Mouse (Mus musculus): ENCODE measurements around the gene Hist1h2bp. TPM values are rescaled to one million over a fixed set of nuclear protein-coding genes. Genes with fewer than 3 reads are reported as not detected.
"Not testable (repeated sequence)": the region's sequence is repeated elsewhere in the genome, so short reads cannot be mapped to it uniquely, and the experiment has no call there.

Hist1h2bp gene
- polyA plus RNA-seq, 1 experiment from 2014 or later, result not detected

- H3K36me3 ChIP-seq (ENCODE audit: inconsistent target); H3K79me2 ChIP-seq (ENCODE audit: inconsistent target); H3K27ac ChIP-seq; H3K4me3 ChIP-seq (ENCODE audit: inconsistent target): not testable (repeated sequence)
These were observed 9.9 kb downstream of the Hist1h2bp start for GRCm38 (mm10) chr13:21797163-21797562.

GRCm38 (mm10) chr13:21803058-21803457 lies 15.8 kb downstream of the Hist1h2bp start:
- not testable (repeated sequence) for H3K79me2 ChIP-seq (ENCODE audit: inconsistent target); H3K36me3 ChIP-seq (ENCODE audit: inconsistent target); H3K27ac ChIP-seq; H3K4me3 ChIP-seq (ENCODE audit: inconsistent target)
- no CpG with 5 or more reads among the region's 4 CpGs for WGBS (ENCODE audit: missing documents)

DNA sequence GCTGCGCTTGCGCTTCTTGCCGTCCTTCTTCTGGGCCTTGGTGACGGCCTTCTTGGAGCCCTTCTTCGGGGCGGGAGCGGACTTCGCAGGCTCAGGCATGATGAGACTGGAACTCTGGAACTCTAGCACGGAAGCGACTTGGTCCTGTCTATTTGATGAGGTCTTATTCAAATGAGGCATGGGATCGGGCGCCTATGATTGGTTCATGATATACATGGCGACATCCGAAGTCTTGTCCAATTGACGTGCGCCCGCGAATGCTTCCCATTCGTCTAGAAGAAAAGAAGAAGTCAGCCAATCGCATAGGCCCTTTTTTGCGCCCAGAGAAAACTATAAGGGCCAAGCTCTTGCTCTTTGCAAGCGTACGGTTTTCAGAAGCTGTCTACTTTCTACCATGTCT lies 22.8 kb downstream of the Hist1h2bp start, which contains the start of the genes Hist1h2bq and Hist1h2ao:
TSS of gene Hist1h2bq (minus strand) at position 125 of the 400 bp plus-strand sequence.
TSS of gene Hist1h2ao (plus strand) at position 393 of the 400 bp plus-strand sequence.
- not testable (repeated sequence) for H3K27ac ChIP-seq; H3K79me2 ChIP-seq (ENCODE audit: inconsistent target); H3K36me3 ChIP-seq (ENCODE audit: inconsistent target); H3K4me3 ChIP-seq (ENCODE audit: inconsistent target)
- no CpG with 5 or more reads among the region's 23 CpGs for WGBS (ENCODE audit: missing documents)

GRCm38 (mm10) chr13:21811074-21811473 lies 23.8 kb downstream of the Hist1h2bp start:
- not testable (repeated sequence) for H3K27ac ChIP-seq; H3K79me2 ChIP-seq (ENCODE audit: inconsistent target); H3K4me3 ChIP-seq (ENCODE audit: inconsistent target); H3K36me3 ChIP-seq (ENCODE audit: inconsistent target)
- WGBS (ENCODE audit: missing documents), result no CpG with 5 or more reads among the region's 8 CpGs

DNA sequence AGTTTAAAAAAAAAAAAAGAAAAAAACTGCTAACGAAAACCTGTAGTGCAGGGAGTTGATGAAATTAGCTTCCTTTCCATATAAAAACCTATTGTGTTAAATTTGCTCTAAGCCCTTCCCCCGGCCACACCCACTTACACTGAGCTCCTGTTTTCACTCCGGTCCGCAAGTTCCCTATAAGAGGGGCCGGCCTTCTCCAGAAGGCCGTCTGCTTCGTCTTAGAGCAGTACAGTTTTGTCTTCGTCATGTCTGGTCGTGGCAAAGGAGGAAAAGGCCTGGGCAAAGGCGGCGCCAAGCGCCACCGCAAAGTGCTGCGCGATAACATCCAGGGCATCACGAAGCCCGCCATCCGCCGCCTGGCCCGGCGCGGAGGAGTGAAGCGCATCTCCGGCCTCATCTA lies 24.3 kb downstream of the Hist1h2bp start, which contains the start of gene Hist1h4m:
TSS of gene Hist1h4m (plus strand) at position 208 of the 400 bp plus-strand sequence.
- WGBS (ENCODE audit: missing documents), result no CpG with 5 or more reads among the region's 24 CpGs
- not testable (repeated sequence) for H3K36me3 ChIP-seq (ENCODE audit: inconsistent target); H3K4me3 ChIP-seq (ENCODE audit: inconsistent target); H3K79me2 ChIP-seq (ENCODE audit: inconsistent target); H3K27ac ChIP-seq

DNA sequence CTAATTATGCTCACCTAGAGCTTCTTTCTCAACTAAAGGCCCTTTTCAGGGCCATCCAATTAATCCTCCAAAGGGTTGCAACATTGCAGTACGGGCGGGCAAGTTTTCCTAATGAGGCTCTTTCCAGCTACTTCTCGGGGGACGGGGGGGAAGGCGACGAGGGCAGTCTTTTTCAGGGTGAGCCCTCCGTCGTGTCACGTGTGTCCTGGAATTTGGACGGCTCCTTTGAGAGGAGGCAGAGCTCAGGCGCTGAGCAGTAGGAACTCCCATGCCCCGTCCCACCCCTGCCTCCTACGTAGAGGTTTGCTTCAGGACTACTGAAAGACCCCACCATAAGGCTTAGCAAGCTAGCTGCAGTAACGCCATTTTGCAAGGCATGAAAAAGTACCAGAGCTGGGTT lies 24.8 kb downstream of the Hist1h2bp start:
- not testable (repeated sequence) for H3K27ac ChIP-seq; H3K4me3 ChIP-seq (ENCODE audit: inconsistent target); H3K36me3 ChIP-seq (ENCODE audit: inconsistent target); H3K79me2 ChIP-seq (ENCODE audit: inconsistent target)
- 0% methylated on average over 2 of the region's 14 CpGs for WGBS (ENCODE audit: missing documents)

- WGBS (ENCODE audit: missing documents), result 79% methylated on average over 2 of the region's 16 CpGs
- H3K4me3 ChIP-seq (ENCODE audit: inconsistent target); H3K79me2 ChIP-seq (ENCODE audit: inconsistent target); H3K36me3 ChIP-seq (ENCODE audit: inconsistent target); H3K27ac ChIP-seq: not testable (repeated sequence)
These were observed 33.0 kb downstream of the Hist1h2bp start for GRCm38 (mm10) chr13:21820082-21820890.

- no peaks in the 10 kb centered on the region for H3K36me3 ChIP-seq (ENCODE audit: inconsistent target)
- no peaks in the 10 kb centered on the region for H3K79me2 ChIP-seq (ENCODE audit: inconsistent target)
- no peak overlapping the region for H3K27ac ChIP-seq
- no peak overlapping the region for H3K4me3 ChIP-seq (ENCODE audit: inconsistent target)
- 96% methylated on average over 3 of the region's 3 CpGs for WGBS (ENCODE audit: missing documents)
These were observed 41.2 kb downstream of the Hist1h2bp start for GRCm38 (mm10) chr13:21828511-21828910.

GRCm38 (mm10) chr13:21830344-21830743 lies 43.1 kb downstream of the Hist1h2bp start:
- Histone ChIP-seq H3K4me3 (ENCODE audit: inconsistent target) (no peak overlapping the region), H3K36me3 (ENCODE audit: inconsistent target) (no peaks in the 10 kb centered on the region), H3K79me2 (ENCODE audit: inconsistent target) (no peaks in the 10 kb centered on the region), H3K27ac (no peak overlapping the region)
- WGBS (ENCODE audit: missing documents), result 95% methylated on average over 10 of the region's 10 CpGs

- H3K4me3 ChIP-seq (ENCODE audit: inconsistent target); H3K79me2 ChIP-seq (ENCODE audit: inconsistent target); H3K27ac ChIP-seq; H3K36me3 ChIP-seq (ENCODE audit: inconsistent target): not testable (repeated sequence)
- WGBS (ENCODE audit: missing documents), result no CpG with 5 or more reads among the region's 58 CpGs
These were observed 44.4 kb downstream of the Hist1h2bp start, which contains the start of gene Hist1h4n for GRCm38 (mm10) chr13:21831418-21832394. Gene Hist1h4n, minus strand, starts transcription at chr13:21832196.

- not testable (repeated sequence) for H3K27ac ChIP-seq; H3K36me3 ChIP-seq (ENCODE audit: inconsistent target); H3K4me3 ChIP-seq (ENCODE audit: inconsistent target); H3K79me2 ChIP-seq (ENCODE audit: inconsistent target)
- no CpG with 5 or more reads among the region's 24 CpGs for WGBS (ENCODE audit: missing documents)
These were observed 46.2 kb downstream of the Hist1h2bp start, which contains the start of the genes Hist1h2ap and Hist1h2br for GRCm38 (mm10) chr13:21833461-21833860. Gene Hist1h2ap, minus strand, starts transcription at chr13:21833507. Gene Hist1h2br, plus strand, starts transcription at chr13:21833743.

Other genes with a start within 250 kb of the Hist1h2bp start
- gene Olfr1366, start 244.7 kb upstream of the Hist1h2bp start, polyA plus RNA-seq (2018), result not detected in 3 replicates
- not detected in 3 replicates for gene Olfr1535, start 227.6 kb upstream of the Hist1h2bp start, polyA plus RNA-seq (2018)
- gene Olfr1364, start 205.7 kb upstream of the Hist1h2bp start, polyA plus RNA-seq (2018), result not detected in 3 replicates
- not detected in 3 replicates for gene Olfr1362, start 173.4 kb upstream of the Hist1h2bp start, polyA plus RNA-seq (2018)
- gene Olfr11, start 144.9 kb upstream of the Hist1h2bp start, polyA plus RNA-seq (2018), result not detected in 3 replicates
- gene Olfr1361, start 124.1 kb upstream of the Hist1h2bp start, polyA plus RNA-seq (2018), result not detected in 3 replicates
- gene Olfr1360, start 110.1 kb upstream of the Hist1h2bp start, polyA plus RNA-seq (2018), result not detected in 3 replicates
- not detected in 3 replicates for gene Olfr1359, start 89.3 kb upstream of the Hist1h2bp start, polyA plus RNA-seq (2018)
- not detected in 3 replicates for gene Hist1h2bl, start 71.3 kb upstream of the Hist1h2bp start, polyA plus RNA-seq (2018)
- gene Hist1h2ai, start 71.0 kb upstream of the Hist1h2bp start, polyA plus RNA-seq (2018), result not detected in 3 replicates
- gene Hist1h3h, start 69.8 kb upstream of the Hist1h2bp start, polyA plus RNA-seq (2018), result 1.6 TPM in 1 of 3 replicates, not detected in the others
- not detected in 3 replicates for gene Hist1h2bm, start 65.4 kb upstream of the Hist1h2bp start, polyA plus RNA-seq (2018)
- not detected in 3 replicates for gene Hist1h4j, start 52.4 kb upstream of the Hist1h2bp start, polyA plus RNA-seq (2018)
- 3.4 to 5.4 TPM in 2 of 3 replicates, not detected in the other for gene Hist1h4k, start 37.0 kb upstream of the Hist1h2bp start, polyA plus RNA-seq (2018)
- not detected in 3 replicates for gene Hist1h2ak, start 33.6 kb upstream of the Hist1h2bp start, polyA plus RNA-seq (2018)
- 1.4 TPM in 1 of 3 replicates, not detected in the others for gene Hist1h2bn, start 33.3 kb upstream of the Hist1h2bp start, polyA plus RNA-seq (2018)
- gene Hist1h1b, start 6.8 kb upstream of the Hist1h2bp start, polyA plus RNA-seq (2018), result not detected in 3 replicates
- gene Hist1h3i, start 4.1 kb upstream of the Hist1h2bp start, polyA plus RNA-seq (2018), result not detected in 3 replicates
- gene Hist1h2an, start 243 bp upstream of the Hist1h2bp start, polyA plus RNA-seq (2018), result not detected in 3 replicates
- gene Hist1h2bq, start 22.7 kb downstream of the Hist1h2bp start, polyA plus RNA-seq (2018), result 0.17 to 0.62 TPM in 2 of 3 replicates, not detected in the other
- not detected in 3 replicates for gene Hist1h2ao, start 23.0 kb downstream of the Hist1h2bp start, polyA plus RNA-seq (2018)
- gene Hist1h4m, start 24.3 kb downstream of the Hist1h2bp start, polyA plus RNA-seq (2018), result 1.4 TPM in 1 of 3 replicates, not detected in the others
- gene Hist1h4n, start 44.7 kb downstream of the Hist1h2bp start, polyA plus RNA-seq (2018), result not detected in 3 replicates
- 13.7 to 51.2 TPM (median 37.0 TPM) in 3 replicates for gene Hist1h2ap, start 46.0 kb downstream of the Hist1h2bp start, polyA plus RNA-seq (2018)
- gene Hist1h2br, start 46.3 kb downstream of the Hist1h2bp start, polyA plus RNA-seq (2018), result 1.1 TPM in 1 of 3 replicates, not detected in the others
- gene Zfp184, start 157.6 kb downstream of the Hist1h2bp start, polyA plus RNA-seq (2018), result 0.14 TPM in 1 of 3 replicates, not detected in the others
- gene Pom121l2, start 193.7 kb downstream of the Hist1h2bp start, polyA plus RNA-seq (2018), result not detected in 3 replicates
- 0.52 to 2.6 TPM (median 1.3 TPM) in 3 replicates for gene Prss16, start 222.3 kb downstream of the Hist1h2bp start, polyA plus RNA-seq (2018)
- not detected in 3 replicates for gene Hist1h2ah, start 248.1 kb downstream of the Hist1h2bp start, polyA plus RNA-seq (2018)
- not detected in 3 replicates for gene Hist1h2bk, start 248.4 kb downstream of the Hist1h2bp start, polyA plus RNA-seq (2018)

All from macrophage (primary cell).